Mouse (Mus musculus): ENCODE data around the gene Med23.

- TF ChIP-seq GATA1 (IDR thresholded peaks at IDR 0.05; ENCODE audit: borderline replicate concordance, low read length): no peak
- TF ChIP-seq FLI1 (IDR thresholded peaks at IDR 0.05; ENCODE audit: low read length): no peak
These were observed 35.8 kb downstream of the Med23 start for GRCm38 (mm10) chr10:24905627-24906026.

Measured in megakaryocyte, embryonic 14.5 days (primary cell).